Mouse (Mus musculus) neural tube, embryonic 13.5 days (tissue): ENCODE results near the gene Uty. TPM values are rescaled to one million over a fixed set of nuclear protein-coding genes. Genes with fewer than 3 reads are reported as not detected.

Source experiments
- ATAC-seq: fragments of 200-750 bp; cut with Nextera tagmentation; 2 replicates; pipeline ENCODE4 v1.8.0; 2017; ENCODE audit warnings: low read depth, mild to moderate bottlenecking, moderate TSS enrichment, moderate library complexity
- H3K27ac ChIP-seq: fragments of 300-500 bp; sonication (generic); replicated peaks from 2 replicates; pipeline ENCODE4 v1.5.1; 2015; ENCODE audit warnings: moderate library complexity, mild to moderate bottlenecking, inconsistent platforms
- H3K27me3 ChIP-seq: fragments of 300-500 bp; sonication (generic); 2 replicates; pipeline ENCODE4 v1.6.1; 2015; ENCODE audit warnings: mild to moderate bottlenecking, inconsistent platforms
- H3K36me3 ChIP-seq: fragments of 300-500 bp; sonication (generic); 2 replicates; pipeline ENCODE4 v1.6.1; 2015; ENCODE audit warnings: mild to moderate bottlenecking, inconsistent platforms
- H3K4me1 ChIP-seq: fragments of 300-500 bp; sonication (generic); replicated peaks from 2 replicates; pipeline ENCODE4 v1.6.1; 2015; ENCODE audit warnings: inconsistent platforms
- H3K4me2 ChIP-seq: fragments of 300-500 bp; sonication (generic); 2 replicates; pipeline ENCODE4 v1.6.1; 2015; ENCODE audit warnings: inconsistent platforms, mild to moderate bottlenecking, moderate library complexity
- H3K4me3 ChIP-seq: fragments of 300-500 bp; sonication (generic); 2 replicates; pipeline ENCODE4 v1.5.1; 2015; ENCODE audit warnings: mild to moderate bottlenecking, inconsistent platforms
- H3K9ac ChIP-seq: fragments of 300-500 bp; sonication (generic); 2 replicates; pipeline ENCODE4 v1.6.1; 2015; ENCODE audit warnings: moderate library complexity, mild to moderate bottlenecking, inconsistent platforms
- H3K9me3 ChIP-seq: fragments of 300-500 bp; sonication (generic); 2 replicates; pipeline ENCODE4 v1.6.1; 2016; ENCODE audit warnings: inconsistent platforms
- WGBS: fragments of 180-500 bp; shearing (Covaris S2); methylation state at CpG from one replicate; pipeline ENCODE4 v1.1.7; 2015; 5-methylcytosine and 5-hydroxymethylcytosine counted together
- polyA plus RNA-seq: library from polyadenylated mRNA; unstranded; fragments of >200 nt; fragmentation: Nextera tagmentation; extraction: Ambion mirVana; gene quantifications from 2 replicates; pipeline ENCODE4 v1.2.1, GENCODE M21; 2015

Uty gene
- polyA plus RNA-seq: 8.6 and 9.2 TPM in 2 replicates

GRCm38 (mm10) chrY:1245426-1245863 lies at the start of gene Uty:
Gene Uty, minus strand, starts transcription at chrY:1245759.
- 0% methylated on average over 16 of the region's 21 CpGs for WGBS
- Histone ChIP-seq H3K36me3 (no peaks in the 10 kb centered on the region), H3K27me3 (no peaks in the 10 kb centered on the region), H3K4me2 (peak within 1 kb of the TSS; percentile 50), H3K27ac (peak within 1 kb of the TSS; percentile 75), H3K9ac (peak within 1 kb of the TSS; percentile 62), H3K4me3 (peak within 1 kb of the TSS; percentile 42), H3K9me3 (no peaks in the 10 kb centered on the region), H3K4me1 (no peaks in the 10 kb centered on the region)
- ATAC-seq: peak; percentile 98

DNA sequence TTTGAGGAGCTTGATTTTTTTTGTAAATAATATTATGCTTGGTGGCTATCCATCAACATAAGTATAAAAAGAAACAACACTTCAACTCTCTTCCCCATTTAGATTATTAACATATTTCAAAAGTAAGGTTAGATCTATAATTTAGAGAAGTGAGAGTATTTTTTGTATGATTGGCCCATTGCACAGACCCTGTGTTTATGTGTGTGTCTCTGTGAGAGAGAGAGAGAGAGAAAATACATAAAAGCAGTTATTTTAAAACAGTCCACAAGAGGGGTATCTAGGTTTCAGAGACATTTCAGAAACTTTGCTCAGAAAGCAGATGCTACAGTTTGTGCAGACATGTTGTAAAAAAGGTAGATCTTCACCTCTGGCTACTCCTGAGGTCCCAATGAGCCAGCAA lies 48.1 kb upstream of the Uty start:
- Histone ChIP-seq H3K27me3 (no peaks in the 10 kb centered on the region), H3K4me2 (no peak overlapping the region), H3K27ac (no peak overlapping the region), H3K4me1 (no peaks in the 10 kb centered on the region), H3K4me3 (no peak overlapping the region), H3K9me3 (no peaks in the 10 kb centered on the region), H3K9ac (no peak overlapping the region), H3K36me3 (no peaks in the 10 kb centered on the region)
- ATAC-seq: no peak

DNA sequence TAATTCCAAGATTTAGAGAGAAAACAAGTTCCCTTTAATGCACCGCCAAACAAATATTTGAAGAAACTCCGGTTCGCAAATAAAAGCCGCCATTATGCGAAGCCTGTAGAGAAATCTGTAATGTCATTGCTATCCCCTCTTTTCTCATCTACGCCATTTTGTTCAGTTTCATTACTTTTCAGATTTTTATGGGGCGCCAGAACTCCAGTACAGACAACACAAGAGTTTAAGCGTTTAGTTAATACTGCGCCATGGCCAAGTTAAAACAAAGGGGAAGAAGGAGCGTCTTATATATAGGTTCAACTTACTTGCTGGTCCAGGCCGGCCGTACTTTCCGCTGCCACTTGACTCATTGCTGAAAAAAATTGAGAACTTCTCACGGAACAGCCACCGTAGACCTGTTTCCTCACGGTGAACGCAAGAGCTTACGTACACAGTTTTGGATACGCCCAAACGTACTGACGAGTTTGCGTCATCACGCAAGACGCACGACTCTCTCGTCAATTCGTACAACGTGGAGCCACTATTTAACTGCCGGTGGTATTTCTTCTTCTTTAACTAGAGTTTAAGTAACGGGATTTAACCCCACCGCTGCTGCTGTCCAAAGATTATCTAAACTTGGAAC lies 40.7 kb upstream of the Uty start, which contains the start of gene Ddx3y:
TSS of gene Ddx3y (minus strand) at position 459 of the 625 bp plus-strand sequence.
- Histone ChIP-seq H3K9me3 (no peaks in the 10 kb centered on the region), H3K4me3 (peak within 1 kb of the TSS; percentile 40), H3K9ac (peak within 1 kb of the TSS; percentile 57), H3K4me1 (no peaks in the 10 kb centered on the region), H3K27me3 (no peaks in the 10 kb centered on the region), H3K4me2 (peak within 1 kb of the TSS; percentile 45), H3K27ac (no peak within 1 kb of the TSS; the same call in 1 of the 2 replicates), H3K36me3 (no peaks in the 10 kb centered on the region)
- peak; percentile 96 for ATAC-seq
- under 1% methylated on average over 27 of the region's 31 CpGs for WGBS

DNA sequence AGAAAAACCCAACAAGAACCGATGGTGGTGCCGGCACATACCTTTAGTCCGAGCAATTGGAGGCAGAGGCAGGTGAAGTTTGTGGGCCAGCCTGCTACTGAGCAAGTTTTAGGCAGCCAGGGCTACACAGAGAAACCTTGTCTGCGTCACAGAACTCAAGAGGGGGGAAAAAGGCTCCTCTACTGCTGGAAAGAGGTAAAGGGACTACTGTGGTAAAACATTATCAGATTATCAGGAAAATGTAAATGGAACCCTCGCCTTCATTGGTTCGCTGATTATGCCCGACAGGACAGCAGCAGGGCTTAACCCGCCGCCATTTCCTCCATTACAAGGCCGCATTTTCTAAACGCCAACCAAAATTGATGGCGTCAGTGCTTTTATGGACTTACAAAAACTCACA lies 40.2 kb upstream of the Uty start:
- Histone ChIP-seq H3K4me3 (peak overlapping the region; percentile 40), H3K4me1 (no peaks in the 10 kb centered on the region), H3K9me3 (no peaks in the 10 kb centered on the region), H3K27me3 (no peaks in the 10 kb centered on the region), H3K4me2 (peak overlapping the region; percentile 45), H3K27ac (no peak overlapping the region; the same call in 1 of the 2 replicates), H3K9ac (peak overlapping the region; percentile 57), H3K36me3 (no peaks in the 10 kb centered on the region)
- 8% methylated on average over 4 of the region's 12 CpGs for WGBS
- peak; percentile 43 for ATAC-seq

GRCm38 (mm10) chrY:1246117-1246516 lies 558 bp upstream of the Uty start:
- Histone ChIP-seq H3K27ac (no peak overlapping the region), H3K4me2 (peak overlapping the region; percentile 27; the same call in 1 of the 2 replicates), H3K27me3 (no peaks in the 10 kb centered on the region), H3K9ac (no peak overlapping the region), H3K4me1 (no peaks in the 10 kb centered on the region), H3K4me3 (peak overlapping the region; percentile 42; the same call in 1 of the 2 replicates), H3K36me3 (no peaks in the 10 kb centered on the region), H3K9me3 (no peaks in the 10 kb centered on the region)
- ATAC-seq: peak; percentile 25
- WGBS: 54% methylated on average over 6 of the region's 6 CpGs

GRCm38 (mm10) chrY:1244940-1245339 lies 619 bp downstream of the Uty start:
- H3K4me3 ChIP-seq: peak overlapping the region; percentile 42
- no peaks in the 10 kb centered on the region for H3K36me3 ChIP-seq
- peak overlapping the region; percentile 50 for H3K4me2 ChIP-seq
- 0% methylated on average over 9 of the region's 9 CpGs for WGBS
- no peak for ATAC-seq
- H3K9ac ChIP-seq: peak overlapping the region; percentile 62
- H3K27me3 ChIP-seq: no peaks in the 10 kb centered on the region
- H3K4me1 ChIP-seq: no peaks in the 10 kb centered on the region
- no peaks in the 10 kb centered on the region for H3K9me3 ChIP-seq
- H3K27ac ChIP-seq: peak overlapping the region; percentile 75

DNA sequence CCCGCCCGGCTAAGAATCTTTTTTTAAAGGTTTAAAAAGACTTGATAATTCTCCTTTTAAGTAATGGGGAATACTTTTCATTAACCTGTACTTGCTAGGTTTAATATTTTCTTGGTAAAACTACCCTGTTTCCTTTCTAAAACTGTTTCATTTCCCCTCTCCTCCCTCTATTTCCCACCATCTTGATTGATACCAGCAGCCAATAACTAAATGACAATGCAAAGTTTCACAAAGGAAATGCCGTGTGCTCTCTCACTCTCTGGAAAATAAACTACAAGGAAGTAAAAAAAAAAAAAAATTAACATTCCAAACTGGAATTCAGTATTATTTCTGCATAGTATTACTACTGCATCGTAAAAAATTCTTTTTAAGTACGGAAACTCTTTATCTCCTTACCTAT lies 1.1 kb downstream of the Uty start:
- no peak for ATAC-seq
- Histone ChIP-seq H3K27me3 (no peaks in the 10 kb centered on the region), H3K4me1 (no peaks in the 10 kb centered on the region), H3K36me3 (no peaks in the 10 kb centered on the region), H3K9me3 (no peaks in the 10 kb centered on the region), H3K9ac (peak overlapping the region; percentile 62; the same call in 1 of the 2 replicates), H3K4me2 (peak overlapping the region; percentile 50), H3K27ac (no peak overlapping the region), H3K4me3 (peak overlapping the region; percentile 42)
- WGBS: 51% methylated on average over 5 of the region's 5 CpGs

GRCm38 (mm10) chrY:1220001-1220400 lies 25.6 kb downstream of the Uty start:
- 92% methylated on average over 7 of the region's 7 CpGs for WGBS
- Histone ChIP-seq H3K9me3 (no peaks in the 10 kb centered on the region), H3K4me2 (no peak overlapping the region), H3K27ac (no peak overlapping the region), H3K27me3 (no peaks in the 10 kb centered on the region), H3K9ac (no peak overlapping the region), H3K36me3 (no peaks in the 10 kb centered on the region), H3K4me3 (no peak overlapping the region), H3K4me1 (no peaks in the 10 kb centered on the region)
- ATAC-seq: no peak

DNA sequence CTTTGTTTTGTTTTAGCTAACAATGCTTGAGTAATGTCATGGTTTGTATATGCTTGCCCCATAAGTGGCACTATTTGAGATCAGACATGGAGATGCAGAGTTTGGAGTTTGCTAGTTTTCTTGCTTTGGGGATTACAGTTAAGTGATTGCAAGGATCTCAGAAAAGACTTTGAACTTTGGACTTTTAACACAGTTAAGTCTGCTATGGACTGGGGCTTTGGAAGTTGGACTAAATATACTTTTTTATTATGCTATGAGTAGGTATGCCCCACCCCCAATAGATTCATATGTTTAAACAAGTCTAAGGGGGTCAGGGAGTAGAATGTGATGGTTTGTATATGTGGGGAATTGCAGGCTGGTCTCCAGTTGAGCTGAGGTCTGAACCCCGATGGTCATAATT lies 67.1 kb downstream of the Uty start:
- Histone ChIP-seq H3K4me1 (no peaks in the 10 kb centered on the region), H3K4me2 (no peak overlapping the region), H3K27me3 (no peaks in the 10 kb centered on the region), H3K9ac (no peak overlapping the region), H3K9me3 (no peaks in the 10 kb centered on the region), H3K4me3 (no peak overlapping the region), H3K27ac (no peak overlapping the region), H3K36me3 (no peaks in the 10 kb centered on the region)
- no peak for ATAC-seq
- WGBS: 100% methylated on average over 1 of the region's 1 CpGs

DNA sequence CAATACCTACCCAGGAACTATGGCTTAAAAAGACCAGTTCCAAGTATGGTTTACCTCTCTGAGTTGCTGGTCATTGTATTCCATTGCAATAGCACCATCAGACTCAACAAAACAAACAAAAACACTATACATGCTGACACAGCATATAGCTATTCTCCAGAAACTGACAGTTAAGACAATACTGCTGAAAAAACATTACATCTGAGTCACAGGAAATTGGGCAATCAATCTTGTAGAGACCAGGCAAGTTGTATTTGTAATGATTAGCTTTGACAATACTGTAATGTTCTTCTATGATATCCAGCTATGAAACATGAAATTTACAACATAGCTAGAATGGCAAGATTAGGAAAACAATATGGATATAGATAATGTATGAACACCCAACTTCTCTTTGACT lies 82.5 kb downstream of the Uty start:
- no peak overlapping the region for H3K4me3 ChIP-seq
- H3K4me1 ChIP-seq: no peaks in the 10 kb centered on the region
- no peak overlapping the region for H3K9ac ChIP-seq
- no peaks in the 10 kb centered on the region for H3K9me3 ChIP-seq
- no peaks in the 10 kb centered on the region for H3K36me3 ChIP-seq
- ATAC-seq: no peak
- H3K27me3 ChIP-seq: no peaks in the 10 kb centered on the region
- H3K27ac ChIP-seq: no peak overlapping the region
- H3K4me2 ChIP-seq: no peak overlapping the region

- 87% methylated on average over 5 of the region's 5 CpGs for WGBS
- Histone ChIP-seq H3K9ac (no peak overlapping the region), H3K4me2 (no peak overlapping the region), H3K4me1 (no peaks in the 10 kb centered on the region), H3K36me3 (no peaks in the 10 kb centered on the region), H3K9me3 (no peaks in the 10 kb centered on the region), H3K27ac (no peak overlapping the region), H3K27me3 (no peaks in the 10 kb centered on the region), H3K4me3 (no peak overlapping the region)
- ATAC-seq: no peak
Observed at GRCm38 (mm10) chrY:1116153-1116552, 129.4 kb downstream of the Uty start.

GRCm38 (mm10) chrY:1114016-1114415 lies 131.5 kb downstream of the Uty start:
- H3K4me3 ChIP-seq: no peak overlapping the region
- no peak overlapping the region for H3K4me2 ChIP-seq
- H3K27me3 ChIP-seq: no peaks in the 10 kb centered on the region
- no peaks in the 10 kb centered on the region for H3K4me1 ChIP-seq
- H3K9ac ChIP-seq: no peak overlapping the region
- ATAC-seq: no peak
- 22% methylated on average over 2 of the region's 2 CpGs for WGBS
- no peaks in the 10 kb centered on the region for H3K36me3 ChIP-seq
- H3K27ac ChIP-seq: no peak overlapping the region
- H3K9me3 ChIP-seq: no peaks in the 10 kb centered on the region
